Mouse (Mus musculus): ENCODE measurements around the gene Sos1.
"Not testable (repeated sequence)": the region's sequence is repeated elsewhere in the genome, so short reads cannot be mapped to it uniquely, and the experiment has no call there.

The Sos1 gene

GRCm38 (mm10) chr17:80426171-80426570 is 54.1 kb downstream of the Sos1 start:
- in situ Hi-C loops (cut with MboI, MseI), result loop anchor here (10.0 kb wide), 1 partner anchor 481 kb away; no protein-coding TSS in a partner anchor

- in situ Hi-C loops (cut with MboI, MseI), result loop anchor here (10.0 kb wide), 1 partner anchor 476 kb away; no protein-coding TSS in a partner anchor
These were observed 59.3 kb downstream of the Sos1 start for GRCm38 (mm10) chr17:80420998-80421397.

- in situ Hi-C loops (cut with MboI, MseI), result no loop called here
These were observed 61.6 kb downstream of the Sos1 start for GRCm38 (mm10) chr17:80418572-80419210.

GRCm38 (mm10) chr17:80411182-80411581 is 69.1 kb downstream of the Sos1 start:
- in situ Hi-C loops (cut with MboI, MseI), result no loop called here

- in situ Hi-C loops (cut with MboI, MseI), result no loop called here
These were observed 82.0 kb downstream of the Sos1 start for GRCm38 (mm10) chr17:80398243-80398642.

GRCm38 (mm10) chr17:80391423-80392403 is 88.5 kb downstream of the Sos1 start:
- in situ Hi-C loops (cut with MboI, MseI), result no loop called here

GRCm38 (mm10) chr17:80390024-80390423 is 90.2 kb downstream of the Sos1 start:
- in situ Hi-C loops (cut with MboI, MseI), result no loop called here

GRCm38 (mm10) chr17:80385671-80386070 is 94.6 kb downstream of the Sos1 start:
- in situ Hi-C loops (cut with MboI, MseI), result no loop called here

GRCm38 (mm10) chr17:80378386-80378785 is 101.9 kb downstream of the Sos1 start:
- in situ Hi-C loops (cut with MboI, MseI), result not testable (repeated sequence)

GRCm38 (mm10) chr17:80373726-80374096 is 106.5 kb downstream of the Sos1 start:
- in situ Hi-C loops (cut with MboI, MseI), result no loop called here

GRCm38 (mm10) chr17:80372989-80373725 is 107.1 kb downstream of the Sos1 start, which contains the start of gene Gm10190:
Gene Gm10190, minus strand, starts transcription at chr17:80373541.
- in situ Hi-C loops (cut with MboI, MseI), result no loop called here

- in situ Hi-C loops (cut with MboI, MseI), result no loop called here
These were observed 111.6 kb downstream of the Sos1 start for GRCm38 (mm10) chr17:80368606-80369005.

- in situ Hi-C loops (cut with MboI, MseI), result no loop called here
These were observed 113.0 kb downstream of the Sos1 start for GRCm38 (mm10) chr17:80367276-80367675.

- in situ Hi-C loops (cut with MboI, MseI), result no loop called here
These were observed 120.0 kb downstream of the Sos1 start for GRCm38 (mm10) chr17:80360245-80360644.

GRCm38 (mm10) chr17:80347234-80347633 is 133.0 kb downstream of the Sos1 start:
- in situ Hi-C loops (cut with MboI, MseI), result loop anchor here (5.0 kb wide), 1 partner anchor 1545 kb away; no protein-coding TSS in a partner anchor

- in situ Hi-C loops (cut with MboI, MseI), result loop anchor here (5.0 kb wide), 1 partner anchor 1544 kb away; no protein-coding TSS in a partner anchor
These were observed 133.6 kb downstream of the Sos1 start for GRCm38 (mm10) chr17:80346591-80347125.

GRCm38 (mm10) chr17:80345277-80345676 is 135.0 kb downstream of the Sos1 start:
- in situ Hi-C loops (cut with MboI, MseI), result loop anchor here (5.0 kb wide), 1 partner anchor 1543 kb away; no protein-coding TSS in a partner anchor

Data from regulatory T cell (primary cell).